Mouse (Mus musculus) hindbrain, embryonic 14.5 days (tissue): Measurements from ENCODE around the gene Olfr874. TPM values are rescaled to one million over a fixed set of nuclear protein-coding genes. Genes with fewer than 3 reads are reported as not detected.

Experiments
- ATAC-seq: fragments of 200-750 bp; cut with Nextera tagmentation; 2 replicates; pipeline ENCODE4 v1.8.0; 2017; ENCODE audit warnings: moderate number of reproducible peaks, mild to moderate bottlenecking, moderate TSS enrichment, moderate library complexity; ENCODE audit not compliant: low FRiP score
- DNase-seq: peaks from one replicate; pipeline ENCODE4 v3.0.0-alpha.2; 2015; ENCODE audit warnings: low spot score
- H3K27ac ChIP-seq: fragments of 300-500 bp; sonication (generic); 2 replicates; pipeline ENCODE4 v1.5.1; 2014; ENCODE audit warnings: mild to moderate bottlenecking, moderate library complexity
- H3K27me3 ChIP-seq: fragments of 300-500 bp; sonication (generic); 2 replicates; pipeline ENCODE4 v1.6.1; 2014; ENCODE audit warnings: mild to moderate bottlenecking, low read length, mixed read lengths; ENCODE audit not compliant: control insufficient read depth, insufficient read depth
- H3K36me3 ChIP-seq: fragments of 300-500 bp; sonication (generic); replicated peaks from 2 replicates; pipeline ENCODE4 v1.6.1; 2014; ENCODE audit not compliant: control insufficient read depth, insufficient read depth
- H3K4me1 ChIP-seq: fragments of 300-500 bp; sonication (generic); replicated peaks from 2 replicates; pipeline ENCODE4 v1.6.1; 2014; ENCODE audit warnings: antibody characterized with exemption, low read length, mixed read lengths; ENCODE audit not compliant: control insufficient read depth, insufficient read depth
- H3K4me2 ChIP-seq: fragments of 300-500 bp; sonication (generic); replicated peaks from 2 replicates; pipeline ENCODE4 v1.6.1; 2014; ENCODE audit warnings: mild to moderate bottlenecking, moderate library complexity
- H3K4me3 ChIP-seq: fragments of 300-500 bp; sonication (generic); replicated peaks from 2 replicates; pipeline ENCODE4 v1.5.1; 2014; ENCODE audit warnings: mild to moderate bottlenecking, low read length
- H3K9ac ChIP-seq: fragments of 300-500 bp; sonication (generic); 2 replicates; pipeline ENCODE4 v1.6.1; 2014
- H3K9me3 ChIP-seq: fragments of 300-500 bp; sonication (generic); 2 replicates; pipeline ENCODE4 v1.6.1; 2016; ENCODE audit warnings: low read length; ENCODE audit not compliant: control insufficient read depth
- WGBS: fragments of 180-500 bp; shearing (Covaris S2); extraction: QIAGEN DNeasy Blood & Tissue Kit; methylation state at CpG from one replicate; pipeline ENCODE4 v1.1.7; 2014; 5-methylcytosine and 5-hydroxymethylcytosine counted together
- polyA plus RNA-seq: library from polyadenylated mRNA; unstranded; fragments of >200 nt; fragmentation: Nextera tagmentation; extraction: Ambion mirVana; gene quantifications from 2 replicates; pipeline ENCODE4 v1.2.1, GENCODE M21; 2014

Olfr874 gene
- not detected in 2 replicates for polyA plus RNA-seq

- H3K27ac ChIP-seq, result no peak within 1 kb of the TSS
- DNase-seq (no peak), ATAC-seq (no peak)
- H3K4me1 ChIP-seq, result no peaks in the 10 kb centered on the region
- H3K36me3 ChIP-seq, result no peaks in the 10 kb centered on the region
- no peak within 1 kb of the TSS for H3K4me2 ChIP-seq
- H3K9ac ChIP-seq, result no peak within 1 kb of the TSS
- no peaks in the 10 kb centered on the region for H3K27me3 ChIP-seq
- no peak within 1 kb of the TSS for H3K4me3 ChIP-seq
- H3K9me3 ChIP-seq, result no peaks in the 10 kb centered on the region
Measured at GRCm38 (mm10) chr9:37744806-37745205, at the start of gene Olfr874. TSS of gene Olfr874 (plus strand) at chr9:37745106.

GRCm38 (mm10) chr9:37716150-37716549, 28.8 kb upstream of the Olfr874 start, which contains the start of gene Olfr160:
TSS of gene Olfr160 (minus strand) at chr9:37716250.
- Histone ChIP-seq H3K9me3 (no peaks in the 10 kb centered on the region), H3K36me3 (no peaks in the 10 kb centered on the region), H3K4me2 (no peak within 1 kb of the TSS), H3K27ac (no peak within 1 kb of the TSS), H3K9ac (no peak within 1 kb of the TSS), H3K4me3 (no peak within 1 kb of the TSS), H3K4me1 (no peaks in the 10 kb centered on the region), H3K27me3 (no peaks in the 10 kb centered on the region)
- ATAC-seq, result no peak
- DNase-seq, result no peak
- WGBS, result 91% methylated on average over 1 of the region's 1 CpGs

- Histone ChIP-seq H3K4me2 (no peak overlapping the region), H3K27ac (no peak overlapping the region), H3K4me3 (no peak overlapping the region), H3K9ac (no peak overlapping the region), H3K9me3 (no peaks in the 10 kb centered on the region), H3K36me3 (no peaks in the 10 kb centered on the region), H3K27me3 (no peaks in the 10 kb centered on the region), H3K4me1 (no peaks in the 10 kb centered on the region)
- DNase-seq (no peak), ATAC-seq (no peak)
- 97% methylated on average over 1 of the region's 1 CpGs for WGBS
Measured at GRCm38 (mm10) chr9:37734310-37734709, 10.6 kb upstream of the Olfr874 start.

DNA sequence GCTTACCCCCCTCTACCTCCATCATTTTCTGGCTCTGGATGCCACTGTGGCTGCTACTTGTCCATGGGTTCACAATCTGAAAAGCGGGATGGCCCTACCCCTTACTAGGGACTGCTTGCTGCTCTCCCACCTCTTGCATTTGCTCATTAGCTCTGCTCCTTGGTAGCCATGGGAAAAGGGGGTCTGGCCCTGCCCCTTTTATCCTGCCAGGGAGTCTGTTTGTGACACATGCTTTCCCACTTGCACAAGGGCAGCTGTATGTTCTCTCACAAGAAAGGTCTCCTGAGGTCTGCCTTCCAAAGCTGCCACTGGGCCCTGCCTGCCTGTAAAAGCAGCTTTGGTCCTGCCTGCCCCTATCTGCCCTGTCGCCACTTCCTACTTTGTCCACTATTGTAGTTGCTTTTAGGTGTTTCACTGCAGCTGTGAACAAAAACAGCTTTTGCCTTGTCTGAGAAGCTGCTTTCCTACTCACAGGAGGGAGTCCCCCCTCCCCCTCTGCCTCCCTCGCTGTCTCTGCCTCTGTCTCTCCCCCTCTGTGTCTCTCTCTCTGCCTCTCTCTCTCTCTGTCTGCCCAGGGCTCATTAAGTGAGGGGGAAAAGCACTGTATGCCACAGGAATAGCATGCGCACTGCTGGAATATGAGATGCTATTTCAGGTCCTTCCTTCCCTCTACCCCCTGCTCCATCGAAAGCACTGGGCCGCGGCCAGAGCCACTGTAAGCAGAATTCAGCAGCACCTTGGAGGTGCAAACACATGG, 5.6 kb downstream of the Olfr874 start:
- peak; percentile 65 for ATAC-seq
- peaks cover 7% of the 10 kb centered on the region for H3K4me1 ChIP-seq
- 18% methylated on average over 7 of the region's 7 CpGs for WGBS
- no peak overlapping the region for H3K4me2 ChIP-seq
- no peaks in the 10 kb centered on the region for H3K9me3 ChIP-seq
- DNase-seq, result no peak
- H3K27ac ChIP-seq, result 0 out of 2 replicates have a peak overlapping the region, but pooled peaks have one; percentile 17
- no peaks in the 10 kb centered on the region for H3K27me3 ChIP-seq
- no peak overlapping the region for H3K9ac ChIP-seq
- H3K4me3 ChIP-seq, result no peak overlapping the region
- no peaks in the 10 kb centered on the region for H3K36me3 ChIP-seq

DNA sequence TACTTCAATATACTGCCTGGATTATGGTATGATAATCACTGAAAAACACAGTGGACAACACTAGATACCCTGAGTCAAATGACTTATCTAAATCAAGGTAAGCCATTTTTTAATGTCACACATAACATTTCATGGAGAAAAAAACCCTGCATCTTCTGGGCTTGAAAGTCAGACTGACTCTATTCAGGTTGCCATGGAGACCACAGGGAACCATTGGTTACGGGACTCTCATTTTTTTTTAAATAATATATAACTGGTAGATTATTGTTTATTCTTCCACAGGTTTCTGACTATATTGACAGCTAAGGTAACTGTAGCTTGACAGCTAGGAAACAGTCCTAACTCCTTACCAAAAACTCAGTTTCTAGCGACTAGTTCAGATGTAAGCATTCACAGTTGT, 6.6 kb downstream of the Olfr874 start:
- no peaks in the 10 kb centered on the region for H3K27me3 ChIP-seq
- WGBS, result 54% methylated on average over 2 of the region's 2 CpGs
- DNase-seq (no peak), ATAC-seq (no peak)
- H3K4me1 ChIP-seq, result peaks cover 7% of the 10 kb centered on the region
- H3K4me3 ChIP-seq, result no peak overlapping the region
- no peak overlapping the region for H3K9ac ChIP-seq
- no peaks in the 10 kb centered on the region for H3K36me3 ChIP-seq
- H3K27ac ChIP-seq, result no peak overlapping the region
- no peak overlapping the region for H3K4me2 ChIP-seq
- no peaks in the 10 kb centered on the region for H3K9me3 ChIP-seq

DNA sequence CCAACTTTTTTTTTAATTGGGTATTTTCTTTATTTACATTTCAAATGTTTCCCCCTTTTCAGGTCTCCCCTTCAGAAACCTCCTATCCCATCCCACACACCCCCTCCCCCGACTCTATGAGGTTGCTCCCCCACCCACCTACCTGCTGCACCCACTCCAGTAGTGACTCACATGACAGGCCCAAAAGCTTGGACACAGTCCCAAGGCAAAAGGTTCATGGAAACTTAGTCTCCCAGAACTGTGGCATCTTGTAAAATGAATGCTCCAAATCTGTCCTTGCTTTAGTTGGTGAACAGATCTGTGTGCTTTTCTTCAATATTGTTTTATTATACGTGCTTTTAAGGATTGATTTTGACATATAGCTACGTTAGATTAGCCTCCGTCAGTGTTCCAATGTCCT, 7.1 kb downstream of the Olfr874 start:
- 69% methylated on average over 4 of the region's 4 CpGs for WGBS
- Histone ChIP-seq H3K9ac (no peak overlapping the region), H3K4me3 (no peak overlapping the region), H3K27ac (no peak overlapping the region), H3K4me2 (no peak overlapping the region), H3K9me3 (no peaks in the 10 kb centered on the region), H3K4me1 (peaks cover 7% of the 10 kb centered on the region), H3K36me3 (no peaks in the 10 kb centered on the region), H3K27me3 (no peaks in the 10 kb centered on the region)
- DNase-seq (no peak), ATAC-seq (no peak)

DNA sequence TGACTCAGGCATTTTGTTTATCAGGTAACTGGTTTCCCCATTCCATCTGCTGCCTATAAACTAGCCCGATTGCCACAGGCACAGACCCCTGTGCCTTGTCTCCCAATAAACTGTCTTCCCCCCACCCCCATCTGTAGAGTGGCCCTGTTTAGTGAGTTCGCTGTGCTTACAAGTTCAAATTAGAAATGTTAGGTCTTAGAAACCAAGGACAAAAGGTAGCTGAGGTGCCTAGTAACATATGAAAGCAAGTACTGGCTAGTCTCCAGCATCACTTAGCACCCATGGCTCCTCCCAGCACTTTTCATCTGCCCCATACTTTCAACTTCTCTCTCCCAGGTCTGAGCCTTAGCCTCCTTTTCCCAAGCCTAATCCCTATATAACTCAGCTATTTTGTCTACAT, 16.8 kb downstream of the Olfr874 start:
- no peak overlapping the region for H3K4me2 ChIP-seq
- DNase-seq (no peak), ATAC-seq (0 out of 2 replicates have a peak, but pooled peaks have one; percentile 17)
- H3K27me3 ChIP-seq, result no peaks in the 10 kb centered on the region
- H3K4me1 ChIP-seq, result no peaks in the 10 kb centered on the region
- no peaks in the 10 kb centered on the region for H3K9me3 ChIP-seq
- no peak overlapping the region for H3K4me3 ChIP-seq
- H3K9ac ChIP-seq, result no peak overlapping the region
- 80% methylated on average over 2 of the region's 2 CpGs for WGBS
- no peaks in the 10 kb centered on the region for H3K36me3 ChIP-seq
- H3K27ac ChIP-seq, result no peak overlapping the region

DNA sequence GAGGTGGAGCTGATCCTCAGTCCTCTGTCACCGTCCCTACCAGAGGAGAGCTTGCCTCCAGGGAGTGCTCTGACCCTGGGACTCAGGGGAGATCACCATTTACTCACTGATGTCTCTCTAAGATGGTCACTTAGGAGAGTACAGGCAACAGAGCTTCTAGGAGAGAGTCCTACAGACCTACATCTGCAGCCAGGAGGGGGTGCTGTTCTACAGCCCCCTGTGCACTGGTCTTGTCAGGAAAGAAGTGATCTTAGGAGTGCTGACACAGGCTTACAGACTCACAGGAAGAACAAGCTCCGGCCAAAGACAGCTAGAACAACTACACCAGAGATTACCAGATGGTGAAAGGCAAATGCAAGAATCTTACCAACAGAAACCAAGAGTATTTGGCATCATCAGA, 17.6 kb downstream of the Olfr874 start:
- no peak for ATAC-seq
- no peak overlapping the region for H3K27ac ChIP-seq
- H3K4me1 ChIP-seq, result no peaks in the 10 kb centered on the region
- no peak overlapping the region for H3K9ac ChIP-seq
- H3K9me3 ChIP-seq, result no peaks in the 10 kb centered on the region
- H3K4me3 ChIP-seq, result no peak overlapping the region
- H3K27me3 ChIP-seq, result no peaks in the 10 kb centered on the region
- DNase-seq, result no peak
- 61% methylated on average over 2 of the region's 2 CpGs for WGBS
- H3K36me3 ChIP-seq, result no peaks in the 10 kb centered on the region
- H3K4me2 ChIP-seq, result no peak overlapping the region

DNA sequence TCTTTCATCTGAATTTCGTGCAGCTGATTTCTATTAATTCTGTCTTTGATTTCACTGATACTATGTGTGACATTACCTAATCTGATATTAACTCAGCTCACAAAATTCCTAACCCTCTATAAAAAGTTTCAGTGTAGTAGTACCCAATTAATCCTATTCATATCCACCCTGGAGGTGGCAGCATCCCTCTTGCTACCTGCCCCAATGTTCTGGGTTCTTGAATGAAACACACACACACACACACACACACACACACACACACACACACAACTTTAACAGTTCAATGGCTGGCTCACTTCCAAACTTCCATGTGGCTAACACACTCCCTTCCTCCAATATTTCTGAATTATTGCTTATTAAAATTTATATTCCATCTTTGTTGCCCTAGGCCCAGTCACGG, 25.8 kb downstream of the Olfr874 start:
- WGBS, result 80% methylated on average over 2 of the region's 2 CpGs
- Histone ChIP-seq H3K36me3 (no peaks in the 10 kb centered on the region), H3K9ac (no peak overlapping the region), H3K9me3 (no peaks in the 10 kb centered on the region), H3K4me2 (no peak overlapping the region), H3K4me3 (no peak overlapping the region), H3K4me1 (no peaks in the 10 kb centered on the region), H3K27me3 (no peaks in the 10 kb centered on the region), H3K27ac (no peak overlapping the region)
- DNase-seq (no peak), ATAC-seq (no peak)

- Histone ChIP-seq H3K27ac (no peak within 1 kb of the TSS), H3K9ac (no peak within 1 kb of the TSS), H3K27me3 (no peaks in the 10 kb centered on the region), H3K4me3 (no peak within 1 kb of the TSS), H3K36me3 (no peaks in the 10 kb centered on the region), H3K4me2 (no peak within 1 kb of the TSS), H3K9me3 (no peaks in the 10 kb centered on the region), H3K4me1 (no peaks in the 10 kb centered on the region)
- DNase-seq (no peak), ATAC-seq (no peak)
- 45% methylated on average over 2 of the region's 2 CpGs for WGBS
Measured at GRCm38 (mm10) chr9:37771759-37772158, 26.9 kb downstream of the Olfr874 start, which contains the start of gene Olfr875. TSS of gene Olfr875 (plus strand) at chr9:37771857.
